Mouse (Mus musculus) spleen, adult 2 months (tissue): ENCODE results near the gene Cadm4.

Source experiments
- CTCF ChIP-seq: fragments of 200-500 bp; IDR thresholded peaks from 2 replicates; pipeline ENCODE4 v1.5.1; 2011; ENCODE audit warnings: mild to moderate bottlenecking, inconsistent platforms; ENCODE audit not compliant: insufficient read depth, insufficient read length, insufficient replicate concordance; ENCODE audit errors: extremely low read depth
- POLR2A ChIP-seq: fragments of 200-500 bp; IDR thresholded peaks from 2 replicates; pipeline ENCODE4 v1.6.1; 2011; ENCODE audit warnings: low read depth, low read length, inconsistent platforms

DNA sequence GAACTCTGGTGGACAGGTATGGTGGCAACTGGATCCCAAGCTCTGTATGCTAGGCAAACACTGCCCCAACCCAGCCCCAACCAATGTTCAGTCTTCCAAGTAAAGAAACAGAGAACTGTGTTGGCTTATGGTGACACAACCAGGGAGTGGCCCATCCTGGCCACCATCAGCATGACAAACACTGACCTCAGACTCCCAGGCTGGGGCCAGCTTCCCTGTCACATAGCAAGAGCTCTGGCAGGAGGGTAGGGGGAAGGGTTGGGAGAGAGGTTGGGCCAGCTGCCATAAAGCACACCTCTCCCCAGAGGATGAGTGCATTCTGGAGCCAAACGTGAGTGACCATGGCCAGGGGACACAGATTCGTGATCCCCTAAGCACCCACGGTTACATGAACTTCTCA lies 22.0 kb upstream of the Cadm4 start:
- TF ChIP-seq CTCF (no peak), POLR2A (no peak)
